Mouse (Mus musculus) lung, embryonic 14.5 days (tissue): ENCODE data around the gene Tnfrsf25. TPM values are rescaled to one million over a fixed set of nuclear protein-coding genes. Genes with fewer than 3 reads are reported as not detected.
A peak's percentile ranks its signal among the peaks of the same experiment; 100 is the strongest.

Source experiments
- ATAC-seq: fragments of 200-750 bp; cut with Nextera tagmentation; 2 replicates; pipeline ENCODE4 v1.8.0; 2017; ENCODE audit warnings: mild to moderate bottlenecking, moderate TSS enrichment, moderate library complexity; ENCODE audit not compliant: insufficient read depth
- DNase-seq: peaks from one replicate; pipeline ENCODE4 v3.0.0-alpha.2; 2015
- H3K27ac ChIP-seq: fragments of 300-500 bp; sonication (generic); 2 replicates; pipeline ENCODE4 v1.5.1; 2014; ENCODE audit warnings: low read depth, mild to moderate bottlenecking, moderate library complexity
- H3K27me3 ChIP-seq: fragments of 300-500 bp; sonication (generic); 2 replicates; pipeline ENCODE4 v1.6.1; 2014; ENCODE audit warnings: low read length, control low read depth; ENCODE audit not compliant: insufficient read depth
- H3K36me3 ChIP-seq: fragments of 300-500 bp; sonication (generic); 2 replicates; pipeline ENCODE4 v1.6.1; 2014; ENCODE audit warnings: control low read depth; ENCODE audit not compliant: insufficient read depth
- H3K4me1 ChIP-seq: fragments of 300-500 bp; sonication (generic); 2 replicates; pipeline ENCODE4 v1.6.1; 2014; ENCODE audit warnings: antibody characterized with exemption, control low read depth; ENCODE audit not compliant: insufficient read depth
- H3K4me2 ChIP-seq: fragments of 300-500 bp; sonication (generic); 2 replicates; pipeline ENCODE4 v1.6.1; 2014; ENCODE audit warnings: mild to moderate bottlenecking
- H3K4me3 ChIP-seq: fragments of 300-500 bp; sonication (generic); 2 replicates; pipeline ENCODE4 v1.5.1; 2014; ENCODE audit warnings: low read depth, low read length
- H3K9ac ChIP-seq: fragments of 300-500 bp; sonication (generic); 2 replicates; pipeline ENCODE4 v1.6.1; 2014
- H3K9me3 ChIP-seq: fragments of 300-500 bp; sonication (generic); 2 replicates; pipeline ENCODE4 v1.6.1; 2016; ENCODE audit warnings: low read depth, low read length, control low read depth
- CTCF ChIP-seq: IDR thresholded peaks from 2 replicates; pipeline ENCODE4 v1.5.1; 2016; ENCODE audit warnings: antibody characterized with exemption, low read depth
- WGBS: fragments of 180-500 bp; shearing (Covaris S2); extraction: QIAGEN DNeasy Blood & Tissue Kit; methylation state at CpG from one replicate; pipeline ENCODE4 v1.1.7; 2014; 5-methylcytosine and 5-hydroxymethylcytosine counted together
- polyA plus RNA-seq: library from polyadenylated mRNA; unstranded; fragments of >200 nt; fragmentation: Nextera tagmentation; extraction: Ambion mirVana; gene quantifications from 2 replicates; pipeline ENCODE4 v1.2.1, GENCODE M21; 2014

Gene Tnfrsf25
- polyA plus RNA-seq, 1 experiment from 2014 or later = 0.75 TPM

DNA sequence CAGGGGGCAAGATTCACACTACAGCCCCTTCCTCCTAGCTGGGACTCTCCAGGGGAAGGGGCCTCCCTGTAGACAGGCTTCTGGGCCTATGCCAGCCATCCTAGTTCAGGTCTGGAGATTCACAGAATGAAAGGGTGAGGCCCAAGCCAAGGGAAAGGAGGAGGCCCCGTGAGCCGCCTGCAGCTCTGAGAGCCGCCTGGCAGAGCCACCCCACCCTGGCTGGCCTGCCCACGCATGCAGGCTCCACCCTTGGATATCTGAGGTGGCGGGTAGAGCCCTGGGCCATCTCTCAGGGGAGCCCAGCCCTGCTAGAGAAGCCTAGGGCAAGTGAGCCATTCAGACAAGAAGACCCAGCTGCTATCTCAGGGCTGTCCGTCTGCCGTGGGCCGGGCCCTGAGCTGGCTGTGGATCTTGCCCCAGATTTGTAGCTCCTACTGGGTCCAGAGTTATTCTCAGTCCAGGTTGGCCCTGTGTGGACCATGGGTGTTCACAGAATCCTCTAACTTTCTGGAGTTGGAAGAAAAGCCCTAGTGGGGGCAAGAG, 22.9 kb upstream of the Tnfrsf25 start:
- H3K27me3 ChIP-seq = no peaks in the 10 kb centered on the region
- peaks cover 7% of the 10 kb centered on the region; the same call in 1 of the 2 replicates for H3K4me1 ChIP-seq
- H3K4me2 ChIP-seq = no peak overlapping the region; the same call in 1 of the 2 replicates
- H3K27ac ChIP-seq = peak overlapping the region; percentile 16; the same call in 1 of the 2 replicates
- H3K36me3 ChIP-seq = peaks cover 4% of the 10 kb centered on the region; the same call in 1 of the 2 replicates
- H3K9ac ChIP-seq = no peak overlapping the region
- H3K9me3 ChIP-seq = no peaks in the 10 kb centered on the region
- DNase-seq = no peak
- 60% methylated on average over 8 of the region's 8 CpGs for WGBS
- no peak for TF ChIP-seq CTCF
- H3K4me3 ChIP-seq = no peak overlapping the region
- no peak for ATAC-seq

GRCm38 (mm10) chr4:152094233-152094632, 21.5 kb upstream of the Tnfrsf25 start:
- DNase-seq (no peak), ATAC-seq (no peak)
- no peak overlapping the region for H3K9ac ChIP-seq
- no peaks in the 10 kb centered on the region; the same call in 1 of the 2 replicates for H3K4me1 ChIP-seq
- H3K36me3 ChIP-seq = peaks cover 4% of the 10 kb centered on the region; the same call in 1 of the 2 replicates
- H3K27ac ChIP-seq = no peak overlapping the region
- no peak overlapping the region for H3K4me3 ChIP-seq
- TF ChIP-seq CTCF = no peak
- H3K9me3 ChIP-seq = no peaks in the 10 kb centered on the region
- H3K27me3 ChIP-seq = no peaks in the 10 kb centered on the region
- WGBS = 79% methylated on average over 12 of the region's 12 CpGs
- no peak overlapping the region for H3K4me2 ChIP-seq

- Histone ChIP-seq H3K9ac (peak overlapping the region; percentile 52), H3K36me3 (no peaks in the 10 kb centered on the region; the same call in 1 of the 2 replicates), H3K4me3 (peak overlapping the region; percentile 33), H3K4me2 (peak overlapping the region; percentile 38), H3K9me3 (no peaks in the 10 kb centered on the region), H3K27ac (peak overlapping the region; percentile 78), H3K4me1 (no peaks in the 10 kb centered on the region; the same call in 1 of the 2 replicates), H3K27me3 (no peaks in the 10 kb centered on the region)
- DNase-seq = peak; percentile 80
- TF ChIP-seq CTCF = peak; percentile 76
- ATAC-seq = peak; percentile 62
- 31% methylated on average over 27 of the region's 27 CpGs for WGBS
Measured at GRCm38 (mm10) chr4:152095937-152096910, 19.5 kb upstream of the Tnfrsf25 start.

- Histone ChIP-seq H3K27me3 (no peaks in the 10 kb centered on the region), H3K4me1 (no peaks in the 10 kb centered on the region; the same call in 1 of the 2 replicates), H3K27ac (peak overlapping the region; percentile 78), H3K9ac (peak overlapping the region; percentile 52), H3K4me3 (peak overlapping the region; percentile 33), H3K9me3 (no peaks in the 10 kb centered on the region), H3K4me2 (peak overlapping the region; percentile 38), H3K36me3 (peaks cover 1% of the 10 kb centered on the region)
- peak; percentile 24; the same call in 1 of the 2 replicates for ATAC-seq
- WGBS = 47% methylated on average over 6 of the region's 6 CpGs
- DNase-seq = no peak
- TF ChIP-seq CTCF = no peak
Measured at GRCm38 (mm10) chr4:152096927-152097326, 18.8 kb upstream of the Tnfrsf25 start.

GRCm38 (mm10) chr4:152097911-152098799, 17.6 kb upstream of the Tnfrsf25 start:
- no peak overlapping the region for H3K9ac ChIP-seq
- H3K4me1 ChIP-seq = no peaks in the 10 kb centered on the region
- H3K36me3 ChIP-seq = peaks cover 14% of the 10 kb centered on the region
- ATAC-seq (no peak), DNase-seq (peak; percentile 42)
- no peaks in the 10 kb centered on the region for H3K27me3 ChIP-seq
- 25% methylated on average over 11 of the region's 11 CpGs for WGBS
- no peaks in the 10 kb centered on the region for H3K9me3 ChIP-seq
- H3K27ac ChIP-seq = peak overlapping the region; percentile 25; the same call in 1 of the 2 replicates
- TF ChIP-seq CTCF = no peak
- H3K4me3 ChIP-seq = peak overlapping the region; percentile 33; the same call in 1 of the 2 replicates
- peak overlapping the region; percentile 38 for H3K4me2 ChIP-seq

DNA sequence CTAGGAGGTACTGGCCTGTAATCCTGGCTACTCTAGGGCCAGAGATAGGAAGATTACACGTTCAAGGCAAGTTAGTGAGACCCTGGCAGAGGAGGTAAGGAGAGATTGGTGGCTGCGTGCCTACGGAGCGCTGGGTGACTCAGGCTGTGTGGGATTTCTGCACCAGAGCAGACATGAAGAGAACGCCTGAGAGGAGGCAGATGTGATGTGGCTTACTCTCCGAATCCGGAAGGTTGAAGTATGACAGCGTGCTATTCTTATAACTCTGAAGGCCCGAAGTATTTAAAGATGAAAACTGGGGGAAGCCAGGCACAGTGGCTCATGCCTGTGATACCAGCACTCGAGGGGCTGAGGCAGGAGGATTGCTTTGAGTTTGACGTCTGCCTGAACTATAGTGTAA, 15.2 kb upstream of the Tnfrsf25 start:
- H3K4me2 ChIP-seq = no peak overlapping the region
- H3K36me3 ChIP-seq = peaks cover 32% of the 10 kb centered on the region
- DNase-seq (no peak), ATAC-seq (no peak)
- no peak for TF ChIP-seq CTCF
- no peak overlapping the region; the same call in 1 of the 2 replicates for H3K9ac ChIP-seq
- no peaks in the 10 kb centered on the region for H3K27me3 ChIP-seq
- WGBS = 69% methylated on average over 11 of the region's 11 CpGs
- peak overlapping the region; percentile 70; the same call in 1 of the 2 replicates for H3K27ac ChIP-seq
- H3K9me3 ChIP-seq = no peaks in the 10 kb centered on the region
- H3K4me3 ChIP-seq = no peak overlapping the region
- H3K4me1 ChIP-seq = no peaks in the 10 kb centered on the region
